Mouse (Mus musculus) spleen, adult 2 months (tissue): ENCODE data around the gene Tfr2. TPM values are rescaled to one million over a fixed set of nuclear protein-coding genes. Genes with fewer than 3 reads are reported as not detected.

Experiments
- DNase-seq, 2 experiments: peaks; one replicate each; pipeline versions ENCODE4 v3.0.0 to v3.0.0-alpha.2; 2012 to 2021; ENCODE audit warnings: low spot score in 2 of 2, low read depth in 1 of 2
- H3K27ac ChIP-seq: fragments of 200-500 bp; 2 replicates; pipeline ENCODE4 v1.5.1; 2012; ENCODE audit warnings: low read length, inconsistent platforms; ENCODE audit not compliant: insufficient read depth
- H3K27me3 ChIP-seq: fragments of 200-500 bp; 2 replicates; pipeline ENCODE4 v1.6.1; 2012; ENCODE audit warnings: mild to moderate bottlenecking, moderate library complexity, low read length, inconsistent platforms; ENCODE audit not compliant: control insufficient read depth, insufficient read depth
- H3K36me3 ChIP-seq: fragments of 200-500 bp; 2 replicates; pipeline ENCODE4 v1.6.1; 2012; ENCODE audit warnings: mild to moderate bottlenecking, low read length, inconsistent platforms; ENCODE audit not compliant: control insufficient read depth, insufficient read depth
- H3K4me1 ChIP-seq: fragments of 200-500 bp; 2 replicates; pipeline ENCODE4 v1.6.1; 2011; ENCODE audit warnings: inconsistent platforms; ENCODE audit not compliant: control insufficient read depth, insufficient read depth, insufficient read length
- H3K4me3 ChIP-seq: fragments of 200-500 bp; 2 replicates; pipeline ENCODE4 v1.5.1; 2011; ENCODE audit warnings: mild to moderate bottlenecking, inconsistent platforms; ENCODE audit not compliant: insufficient read depth, insufficient read length; ENCODE audit errors: extremely low read depth
- CTCF ChIP-seq: fragments of 200-500 bp; IDR thresholded peaks from 2 replicates; pipeline ENCODE4 v1.5.1; 2011; ENCODE audit warnings: mild to moderate bottlenecking, inconsistent platforms; ENCODE audit not compliant: insufficient read depth, insufficient read length, insufficient replicate concordance; ENCODE audit errors: extremely low read depth
- POLR2A ChIP-seq: fragments of 200-500 bp; IDR thresholded peaks from 2 replicates; pipeline ENCODE4 v1.6.1; 2011; ENCODE audit warnings: low read depth, low read length, inconsistent platforms
- WGBS: fragments of 180-500 bp; shearing (Covaris S2); methylation state at CpG from one replicate; pipeline ENCODE4 v1.1.7; 2018; 5-methylcytosine and 5-hydroxymethylcytosine counted together
- polyA plus RNA-seq: library from polyadenylated mRNA; depleted of rRNA; stranded (reverse); fragments of >200 nt; gene quantifications from 2 replicates; pipeline ENCODE4 v1.2.3, GENCODE M21; 2012

Gene Tfr2
- polyA plus RNA-seq, 1 experiment: 12.2 TPM

- 83% methylated on average over 7 of the region's 7 CpGs for WGBS
- H3K27ac ChIP-seq: no peak overlapping the region
- peaks cover 2% of the 10 kb centered on the region; the same call in 1 of the 2 replicates for H3K4me1 ChIP-seq
- no peak for DNase-seq
- TF ChIP-seq CTCF (no peak), POLR2A (no peak)
- no peak overlapping the region for H3K4me3 ChIP-seq
- no peaks in the 10 kb centered on the region for H3K27me3 ChIP-seq
- no peaks in the 10 kb centered on the region for H3K36me3 ChIP-seq
These were observed 30.3 kb upstream of the Tfr2 start for GRCm38 (mm10) chr5:137539291-137539801.

- H3K4me3 ChIP-seq: no peak overlapping the region
- no peak for TF ChIP-seq CTCF
- TF ChIP-seq POLR2A: no peak
- H3K36me3 ChIP-seq: no peaks in the 10 kb centered on the region
- DNase-seq: no peak
- H3K4me1 ChIP-seq: no peaks in the 10 kb centered on the region
- H3K27ac ChIP-seq: no peak overlapping the region
- WGBS: 84% methylated on average over 6 of the region's 6 CpGs
- no peaks in the 10 kb centered on the region for H3K27me3 ChIP-seq
These were observed 28.6 kb upstream of the Tfr2 start for GRCm38 (mm10) chr5:137540991-137541390.

GRCm38 (mm10) chr5:137541768-137542540 is 27.7 kb upstream of the Tfr2 start:
- Histone ChIP-seq H3K36me3 (no peaks in the 10 kb centered on the region), H3K27me3 (no peaks in the 10 kb centered on the region), H3K4me1 (no peaks in the 10 kb centered on the region), H3K27ac (no peak overlapping the region), H3K4me3 (no peak overlapping the region)
- WGBS: 64% methylated on average over 5 of the region's 5 CpGs
- TF ChIP-seq POLR2A (no peak), CTCF (no peak)
- DNase-seq: no peak

GRCm38 (mm10) chr5:137544926-137545325 is 24.7 kb upstream of the Tfr2 start:
- no peaks in the 10 kb centered on the region for H3K27me3 ChIP-seq
- H3K36me3 ChIP-seq: no peaks in the 10 kb centered on the region
- TF ChIP-seq POLR2A (no peak), CTCF (no peak)
- WGBS: 79% methylated on average over 6 of the region's 6 CpGs
- H3K27ac ChIP-seq: no peak overlapping the region
- H3K4me3 ChIP-seq: no peak overlapping the region
- H3K4me1 ChIP-seq: no peaks in the 10 kb centered on the region
- DNase-seq: no peak

- 82% methylated on average over 4 of the region's 4 CpGs for WGBS
- Histone ChIP-seq H3K4me3 (no peak overlapping the region), H3K27ac (no peak overlapping the region), H3K4me1 (no peaks in the 10 kb centered on the region), H3K27me3 (no peaks in the 10 kb centered on the region), H3K36me3 (no peaks in the 10 kb centered on the region)
- TF ChIP-seq CTCF: no peak
- TF ChIP-seq POLR2A: no peak
- no peak for DNase-seq
These were observed 24.0 kb upstream of the Tfr2 start for GRCm38 (mm10) chr5:137545596-137545995.

- no peak overlapping the region for H3K27ac ChIP-seq
- H3K4me3 ChIP-seq: no peak overlapping the region
- WGBS: 85% methylated on average over 2 of the region's 2 CpGs
- TF ChIP-seq POLR2A (no peak), CTCF (no peak)
- H3K4me1 ChIP-seq: no peaks in the 10 kb centered on the region
- DNase-seq: no peak
- peaks cover 9% of the 10 kb centered on the region for H3K27me3 ChIP-seq
- no peaks in the 10 kb centered on the region for H3K36me3 ChIP-seq
These were observed 19.8 kb upstream of the Tfr2 start for GRCm38 (mm10) chr5:137549840-137550239.

GRCm38 (mm10) chr5:137551119-137551518 is 18.5 kb upstream of the Tfr2 start:
- 83% methylated on average over 5 of the region's 5 CpGs for WGBS
- Histone ChIP-seq H3K27me3 (peaks cover 9% of the 10 kb centered on the region), H3K27ac (no peak overlapping the region), H3K4me3 (no peak overlapping the region), H3K4me1 (no peaks in the 10 kb centered on the region), H3K36me3 (no peaks in the 10 kb centered on the region)
- TF ChIP-seq CTCF (no peak), POLR2A (no peak)
- DNase-seq: no peak
